Comparison of ENCODE assay signal across 8 mouse cellular contexts in genomic region chr19:55895317-55895716, GRCm38 (mm10).
DNase-seq lines count a peak whose midpoint lies in the region; ATAC-seq lines count a peak whose summit lies in the region.

No protein-coding gene starts in this region.

- DNase-seq in urinary bladder, adult 18-20 months (ENCODE audit: low spot score in 2 of 2) = peak; percentile 24 to 39
- DNase-seq in urinary bladder, postnatal 10 days (ENCODE audit: low spot score) = no peak
- DNase-seq in lung, adult 18-20 months = peak; percentile 30 to 31
- peak; percentile 45 for DNase-seq in urinary bladder, postnatal 25 days (ENCODE audit: low spot score)

- H3K9me3 ChIP-seq in embryonic facial prominence, embryonic 12.5 days = no peaks in the 10 kb centered on the region
- H3K9me3 ChIP-seq in heart, embryonic 13.5 days = no peaks in the 10 kb centered on the region
- no peaks in the 10 kb centered on the region for H3K9me3 ChIP-seq in kidney, embryonic 16.5 days (ENCODE audit: low read length)
- H3K9me3 ChIP-seq in neural tube, embryonic 15.5 days (replicated peaks) = no peaks in the 10 kb centered on the region

- peak overlapping the region; percentile 30 for H3K4me3 ChIP-seq in embryonic facial prominence, embryonic 12.5 days
- H3K4me3 ChIP-seq in heart, embryonic 13.5 days = peak overlapping the region; percentile 52
- peak overlapping the region; percentile 39 for H3K4me3 ChIP-seq in kidney, embryonic 16.5 days (ENCODE audit: low read length)
- H3K4me3 ChIP-seq in neural tube, embryonic 15.5 days (replicated peaks) = peak overlapping the region; percentile 27

- no peak for ATAC-seq in embryonic facial prominence, embryonic 12.5 days (ENCODE audit: insufficient number of reproducible peaks, insufficient read depth, low FRiP score, low TSS enrichment)
- no peak for ATAC-seq in heart, embryonic 13.5 days (ENCODE audit: extremely low read depth, insufficient number of reproducible peaks, low FRiP score, low TSS enrichment)
- ATAC-seq in kidney, embryonic 16.5 days (ENCODE audit: low FRiP score, low TSS enrichment) = peak; percentile 71
- ATAC-seq in neural tube, embryonic 15.5 days (ENCODE audit: low FRiP score) = peak; percentile 68; the same call in 1 of the 2 replicates

- peak overlapping the region; percentile 45 for H3K9ac ChIP-seq in embryonic facial prominence, embryonic 12.5 days
- H3K9ac ChIP-seq in heart, embryonic 13.5 days = peak overlapping the region; percentile 65
- peak overlapping the region; percentile 49 for H3K9ac ChIP-seq in kidney, embryonic 16.5 days (replicated peaks; ENCODE audit: low read length)
- H3K9ac ChIP-seq in neural tube, embryonic 15.5 days (replicated peaks) = no peak overlapping the region

- H3K36me3 ChIP-seq in embryonic facial prominence, embryonic 12.5 days = no peaks in the 10 kb centered on the region
- no peaks in the 10 kb centered on the region for H3K36me3 ChIP-seq in heart, embryonic 13.5 days
- no peaks in the 10 kb centered on the region for H3K36me3 ChIP-seq in kidney, embryonic 16.5 days (ENCODE audit: insufficient read depth, low read length)
- no peaks in the 10 kb centered on the region for H3K36me3 ChIP-seq in neural tube, embryonic 15.5 days

- H3K4me2 ChIP-seq in embryonic facial prominence, embryonic 12.5 days (replicated peaks) = peak overlapping the region; percentile 68
- peak overlapping the region; percentile 77 for H3K4me2 ChIP-seq in heart, embryonic 13.5 days
- H3K4me2 ChIP-seq in kidney, embryonic 16.5 days (replicated peaks; ENCODE audit: low read depth, low read length) = peak overlapping the region; percentile 61
- H3K4me2 ChIP-seq in neural tube, embryonic 15.5 days = peak overlapping the region; percentile 54

- H3K4me1 ChIP-seq in embryonic facial prominence, embryonic 12.5 days = peaks cover 55% of the 10 kb centered on the region
- peaks cover 43% of the 10 kb centered on the region for H3K4me1 ChIP-seq in heart, embryonic 13.5 days
- H3K4me1 ChIP-seq in kidney, embryonic 16.5 days (ENCODE audit: insufficient read depth, low read length) = peaks cover 32% of the 10 kb centered on the region
- H3K4me1 ChIP-seq in neural tube, embryonic 15.5 days = peaks cover 17% of the 10 kb centered on the region

- H3K27me3 ChIP-seq in embryonic facial prominence, embryonic 12.5 days = no peaks in the 10 kb centered on the region; the same call in 1 of the 2 replicates
- 0 out of 2 replicates have a peak, but pooled peaks cover 3% of the 10 kb centered on the region for H3K27me3 ChIP-seq in heart, embryonic 13.5 days (replicated peaks)
- no peaks in the 10 kb centered on the region; the same call in 1 of the 2 replicates for H3K27me3 ChIP-seq in kidney, embryonic 16.5 days (ENCODE audit: insufficient read depth, low read length)
- H3K27me3 ChIP-seq in neural tube, embryonic 15.5 days (replicated peaks) = peaks cover 57% of the 10 kb centered on the region

- WGBS in embryonic facial prominence, embryonic 12.5 days = under 1% methylated on average over 27 of the region's 27 CpGs
- 1% methylated on average over 27 of the region's 27 CpGs for WGBS in heart, embryonic 13.5 days
- WGBS in kidney, embryonic 16.5 days = under 1% methylated on average over 27 of the region's 27 CpGs
- under 1% methylated on average over 27 of the region's 27 CpGs for WGBS in neural tube, embryonic 15.5 days

- peak overlapping the region; percentile 4; the same call in 1 of the 2 replicates for H3K27ac ChIP-seq in embryonic facial prominence, embryonic 12.5 days
- H3K27ac ChIP-seq in heart, embryonic 13.5 days (replicated peaks) = no peak overlapping the region
- no peak overlapping the region for H3K27ac ChIP-seq in kidney, embryonic 16.5 days (ENCODE audit: low read length)
- H3K27ac ChIP-seq in neural tube, embryonic 15.5 days (replicated peaks) = no peak overlapping the region

Comparison
In these comparisons a context has a peak if more than half of its experiments do, and no peak if none do; other contexts are left out.
1. ATAC-seq: peak in kidney, embryonic 16.5 days (single experiment) and neural tube, embryonic 15.5 days (single experiment); none in embryonic facial prominence, embryonic 12.5 days (single experiment) and heart, embryonic 13.5 days (single experiment).
2. Peak in every context shown above with its lines, with median percentiles within 50 percentile points of each other: H3K4me2 ChIP-seq and H3K4me3 ChIP-seq.